Mouse (Mus musculus) heart, adult 18-20 months (tissue): ENCODE data around the gene Spaar. TPM values are rescaled to one million over a fixed set of nuclear protein-coding genes. Genes with fewer than 3 reads are reported as not detected.

Experiments used
- DNase-seq, 2 experiments: peaks; one replicate each; pipeline ENCODE4 v3.0.0; 2021 to 2022; ENCODE audit warnings: mixed read lengths in 1 of 2
- long read RNA-seq, 2 experiments: library from polyadenylated mRNA; stranded (forward); transcript quantifications; one replicate each; pipeline ENCODE4 v2.0.0; 2021
- total RNA-seq, 2 experiments: library from RNA; stranded (reverse); gene quantifications; 2 replicates each; pipeline ENCODE4 v1.2.3; 2021

Spaar gene
- 1 to 10 TPM; 3.4 to 4.5 TPM for total RNA-seq
- long read RNA-seq, experiment 1, full-length matches to known transcripts = 2 of 2 reads
- long read RNA-seq, experiment 1, partial matches to known transcripts = 0 of 2 reads
- long read RNA-seq, experiment 1, other reads (novel, unspliced or antisense) = 0 of 2 reads
- long read RNA-seq, experiment 2, partial matches to known transcripts = 0 of 1 reads
- long read RNA-seq, experiment 2, other reads (novel, unspliced or antisense) = 1 of 1 reads

GRCm38 (mm10) chr4:43729794-43730550 lies at the start of gene Spaar:
TSS of gene Spaar (plus strand) at chr4:43730034.
- DNase-seq = peak; percentile 84 to 94

- no peak for DNase-seq
Measured at GRCm38 (mm10) chr4:43690021-43690420, 39.8 kb upstream of the Spaar start.

- DNase-seq = no peak
Measured at GRCm38 (mm10) chr4:43691026-43691425, 38.8 kb upstream of the Spaar start.

- DNase-seq = peak; percentile 48 to 57
Measured at GRCm38 (mm10) chr4:43693806-43694241, 36.0 kb upstream of the Spaar start.

GRCm38 (mm10) chr4:43694439-43695248 lies 35.2 kb upstream of the Spaar start:
- no peak for DNase-seq

GRCm38 (mm10) chr4:43695249-43695671 lies 34.6 kb upstream of the Spaar start:
- peak; percentile 70 to 74 for DNase-seq

- no peak for DNase-seq
Measured at GRCm38 (mm10) chr4:43696561-43696960, 33.3 kb upstream of the Spaar start.

- no peak for DNase-seq
Measured at GRCm38 (mm10) chr4:43700707-43701106, 29.1 kb upstream of the Spaar start, which contains the start of gene Olfr70. TSS of gene Olfr70 (minus strand) at chr4:43700807.

- no peak for DNase-seq
Measured at GRCm38 (mm10) chr4:43703439-43703838, 26.4 kb upstream of the Spaar start.

GRCm38 (mm10) chr4:43703851-43704250 lies 26.0 kb upstream of the Spaar start:
- DNase-seq = peak; percentile 23 to 45

- no peak for DNase-seq
Measured at GRCm38 (mm10) chr4:43705991-43706390, 23.8 kb upstream of the Spaar start.

GRCm38 (mm10) chr4:43709869-43710268 lies 20.0 kb upstream of the Spaar start, which contains the start of gene Olfr71:
TSS of gene Olfr71 (minus strand) at chr4:43710255.
- DNase-seq = no peak

GRCm38 (mm10) chr4:43711821-43712220 lies 18.0 kb upstream of the Spaar start:
- DNase-seq = peak; percentile 72 to 93

GRCm38 (mm10) chr4:43713652-43714219 lies 16.1 kb upstream of the Spaar start:
- no peak for DNase-seq

- DNase-seq = no peak
Measured at GRCm38 (mm10) chr4:43720491-43721228, 9.2 kb upstream of the Spaar start.

GRCm38 (mm10) chr4:43722191-43722590 lies 7.6 kb upstream of the Spaar start:
- DNase-seq = no peak

- DNase-seq = peak; percentile 70 to 85
Measured at GRCm38 (mm10) chr4:43724764-43725163, 5.1 kb upstream of the Spaar start.

- DNase-seq = no peak
Measured at GRCm38 (mm10) chr4:43726228-43726993, 3.4 kb upstream of the Spaar start.

GRCm38 (mm10) chr4:43726995-43727394 lies 2.8 kb upstream of the Spaar start, which contains the start of gene Hrct1:
TSS of gene Hrct1 (plus strand) at chr4:43727188.
- peak; percentile 92 to 97 for DNase-seq
